Mouse (Mus musculus) kidney, adult 8-10 months (tissue): ENCODE data around the gene Kcng4.

Experiments used
- DNase-seq, 2 experiments: peaks; one replicate each; pipeline ENCODE4 v3.0.0; 2022

Kcng4 gene

GRCm38 (mm10) chr8:119635378-119635777 lies at the start of gene Kcng4:
Gene Kcng4, minus strand, starts transcription at chr8:119635680.
- DNase-seq, result peak in 1 of 2 experiments; percentile 7

GRCm38 (mm10) chr8:119679184-119679583 lies 43.7 kb upstream of the Kcng4 start:
- DNase-seq, result no peak

GRCm38 (mm10) chr8:119678138-119678843 lies 42.8 kb upstream of the Kcng4 start:
- DNase-seq, result peak; percentile 31 to 36

GRCm38 (mm10) chr8:119676389-119676788 lies 40.9 kb upstream of the Kcng4 start:
- DNase-seq, result peak; percentile 89 to 97

- no peak for DNase-seq
Measured at GRCm38 (mm10) chr8:119675457-119675856, 40.0 kb upstream of the Kcng4 start.

GRCm38 (mm10) chr8:119673976-119674555 lies 38.6 kb upstream of the Kcng4 start:
- no peak for DNase-seq

- DNase-seq, result peak; percentile 31 to 46
Measured at GRCm38 (mm10) chr8:119670419-119671091, 35.1 kb upstream of the Kcng4 start.

- no peak for DNase-seq
Measured at GRCm38 (mm10) chr8:119669284-119669683, 33.8 kb upstream of the Kcng4 start.

- DNase-seq, result no peak
Measured at GRCm38 (mm10) chr8:119668447-119668846, 33.0 kb upstream of the Kcng4 start.

GRCm38 (mm10) chr8:119666219-119666951 lies 30.9 kb upstream of the Kcng4 start, which contains the start of gene Wfdc1:
Gene Wfdc1, plus strand, starts transcription at chr8:119666365.
- no peak for DNase-seq

GRCm38 (mm10) chr8:119665270-119665669 lies 29.8 kb upstream of the Kcng4 start:
- peak; percentile 29 to 36 for DNase-seq

- DNase-seq, result no peak
Measured at GRCm38 (mm10) chr8:119663440-119663839, 28.0 kb upstream of the Kcng4 start.

GRCm38 (mm10) chr8:119661892-119662291 lies 26.4 kb upstream of the Kcng4 start:
- no peak for DNase-seq

GRCm38 (mm10) chr8:119661081-119661480 lies 25.6 kb upstream of the Kcng4 start:
- DNase-seq, result peak; percentile 59 to 73

- peak in 1 of 2 experiments; percentile 50 for DNase-seq
Measured at GRCm38 (mm10) chr8:119656709-119657464, 21.4 kb upstream of the Kcng4 start.

- no peak for DNase-seq
Measured at GRCm38 (mm10) chr8:119651324-119651723, 15.8 kb upstream of the Kcng4 start.

- DNase-seq, result no peak
Measured at GRCm38 (mm10) chr8:119646846-119647245, 11.4 kb upstream of the Kcng4 start.

- DNase-seq, result no peak
Measured at GRCm38 (mm10) chr8:119646197-119646596, 10.7 kb upstream of the Kcng4 start.

GRCm38 (mm10) chr8:119644981-119645597 lies 9.6 kb upstream of the Kcng4 start:
- DNase-seq, result no peak

- no peak for DNase-seq
Measured at GRCm38 (mm10) chr8:119644429-119644960, 9.0 kb upstream of the Kcng4 start.

- no peak for DNase-seq
Measured at GRCm38 (mm10) chr8:119642960-119643359, 7.5 kb upstream of the Kcng4 start.

- DNase-seq, result no peak
Measured at GRCm38 (mm10) chr8:119641058-119641457, 5.6 kb upstream of the Kcng4 start.
